ENCODE assay signal across 8 mouse cellular contexts in genomic region chr13:81641289-81642045, GRCm38 (mm10). TPM values are rescaled to one million over a fixed set of nuclear protein-coding genes. Genes with fewer than 3 reads are reported as not detected.
DNase-seq lines count a peak whose midpoint lies in the region; ATAC-seq and TF ChIP-seq lines count a peak whose summit lies in the region.

No protein-coding gene starts in this region.

- H3K27me3 ChIP-seq in heart, embryonic 11.5 days (ENCODE audit: control insufficient read depth, insufficient read depth, low read length): no peaks in the 10 kb centered on the region
- H3K27me3 ChIP-seq in hindbrain, embryonic 13.5 days: no peaks in the 10 kb centered on the region

- no peak for ATAC-seq in heart, embryonic 11.5 days (replicated peaks; ENCODE audit: insufficient number of reproducible peaks, low FRiP score, low TSS enrichment)
- ATAC-seq in erythroid progenitor cell, adult 5-6 weeks (replicated peaks; ENCODE audit: low FRiP score, poor library complexity, severe bottlenecking): peak; percentile 60
- peak; percentile 58 for ATAC-seq in hindbrain, embryonic 13.5 days (ENCODE audit: low FRiP score)

- peak overlapping the region; percentile 48; the same call in 1 of the 2 replicates for H3K4me2 ChIP-seq in heart, embryonic 11.5 days
- peak overlapping the region; percentile 52 for H3K4me2 ChIP-seq in hindbrain, embryonic 13.5 days

- no peaks in the 10 kb centered on the region for H3K9me3 ChIP-seq in heart, embryonic 11.5 days (replicated peaks; ENCODE audit: control insufficient read depth, low read length)
- H3K9me3 ChIP-seq in hindbrain, embryonic 13.5 days: no peaks in the 10 kb centered on the region

- peak; percentile 77 for TF ChIP-seq CTCF in brain, embryonic 14.5 days (IDR thresholded peaks at IDR 0.05; ENCODE audit: borderline replicate concordance, extremely low read depth, insufficient read depth, insufficient read length)

- WGBS in heart, embryonic 11.5 days (ENCODE audit: insufficient replicate concordance): 19% methylated on average over 8 of the region's 8 CpGs
- WGBS in hindbrain, embryonic 13.5 days: 5% methylated on average over 8 of the region's 8 CpGs

- H3K4me1 ChIP-seq in heart, embryonic 11.5 days (ENCODE audit: control insufficient read depth, insufficient read depth, low read length): peaks cover 8% of the 10 kb centered on the region; the same call in 1 of the 2 replicates
- no peaks in the 10 kb centered on the region; the same call in 1 of the 2 replicates for H3K4me1 ChIP-seq in hindbrain, embryonic 13.5 days (replicated peaks)

- no peak overlapping the region for H3K9ac ChIP-seq in heart, embryonic 11.5 days (ENCODE audit: low read depth, low read length)
- peak overlapping the region; percentile 58; the same call in 1 of the 2 replicates for H3K9ac ChIP-seq in hindbrain, embryonic 13.5 days

- no peak for TF ChIP-seq POLR2A in brain, embryonic 14.5 days (IDR thresholded peaks at IDR 0.05; ENCODE audit: borderline replicate concordance, extremely low read depth, insufficient read depth, insufficient read length, poor library complexity, severe bottlenecking)

- H3K27ac ChIP-seq in heart, embryonic 11.5 days (ENCODE audit: low read depth, low read length): no peak overlapping the region
- H3K27ac ChIP-seq in hindbrain, embryonic 13.5 days: peak overlapping the region; percentile 48; the same call in 1 of the 2 replicates

- H3K36me3 ChIP-seq in heart, embryonic 11.5 days (ENCODE audit: control insufficient read depth, insufficient read depth, low read length): no peaks in the 10 kb centered on the region
- no peaks in the 10 kb centered on the region for H3K36me3 ChIP-seq in hindbrain, embryonic 13.5 days

- no peak overlapping the region for H3K4me3 ChIP-seq in heart, embryonic 11.5 days (ENCODE audit: low read depth, low read length)
- peak overlapping the region; percentile 25 for H3K4me3 ChIP-seq in hindbrain, embryonic 13.5 days

- no peak for DNase-seq in heart, adult 9 months (ENCODE audit: low spot score in 2 of 2)
- peak; percentile 91 for DNase-seq in brain, embryonic 14.5 days (ENCODE audit: low read depth)
- peak; percentile 55 to 58 for DNase-seq in left cerebral cortex, postnatal 25 days (ENCODE audit: low spot score in 2 of 2)
- DNase-seq in mesoderm, embryonic 11.5 days (ENCODE audit: low read depth, low spot score): peak; percentile 76
- peak; percentile 40 to 80 for DNase-seq in spleen, postnatal 4 days (ENCODE audit: low spot score in 2 of 2)

- intact Hi-C loops in left cerebral cortex, postnatal 25 days (cut with DNase I): loop anchor here (2.0 to 10.0 kb wide), 3 partner anchors 121 to 777 kb away; no protein-coding TSS in a partner anchor

RNA-seq across cellular contexts. Expression of gene Adgrv1, which starts 8.5 kb away (rescaled TPM):
- 1.1 and 1.8 TPM in 2 replicates for polyA plus RNA-seq in heart, embryonic 11.5 days (2014; fragmentation: Nextera tagmentation; extraction: Ambion mirVana)
- polyA plus RNA-seq in brain, embryonic 14.5 days (2012; rRNA removed): 27.1 and 27.5 TPM in 2 replicates
- total RNA-seq in erythroid progenitor cell, adult 5-6 weeks (2015; ENCODE audit: low replicate concordance): not detected in 2 replicates
- not detected in 2 replicates for total RNA-seq in erythroid progenitor cell, adult 5-6 weeks (2017; ENCODE audit: low replicate concordance)
- polyA plus RNA-seq in hindbrain, embryonic 13.5 days (2015; fragmentation: Nextera tagmentation; extraction: Ambion mirVana): 19.1 and 22.0 TPM in 2 replicates
- 1 to 10 TPM; 1.4 to 1.6 TPM for total RNA-seq in left cerebral cortex, postnatal 25 days (2021)

RNA-seq across cellular contexts. Expression of gene Lysmd3, which starts 16.0 kb away (rescaled TPM):
- polyA plus RNA-seq in heart, embryonic 11.5 days (2014; fragmentation: Nextera tagmentation; extraction: Ambion mirVana): 24.6 and 27.3 TPM in 2 replicates
- 11.6 and 11.7 TPM in 2 replicates for polyA plus RNA-seq in brain, embryonic 14.5 days (2012; rRNA removed)
- 28.1 and 59.9 TPM in 2 replicates for total RNA-seq in erythroid progenitor cell, adult 5-6 weeks (2015; ENCODE audit: low replicate concordance)
- total RNA-seq in erythroid progenitor cell, adult 5-6 weeks (2017; ENCODE audit: low replicate concordance): 42.2 and 44.3 TPM in 2 replicates
- polyA plus RNA-seq in hindbrain, embryonic 13.5 days (2015; fragmentation: Nextera tagmentation; extraction: Ambion mirVana): 19.5 and 20.8 TPM in 2 replicates
- 10 to 100 TPM in 1 of 2 experiments, 1 to 10 TPM in 1; 9.4 to 10.6 TPM for total RNA-seq in left cerebral cortex, postnatal 25 days (2021)

Comparison
In these comparisons a context has a peak if more than half of its experiments do, and no peak if none do; other contexts are left out.
1. DNase-seq: peak in brain, embryonic 14.5 days (single experiment), left cerebral cortex, postnatal 25 days (2 of 2), mesoderm, embryonic 11.5 days (single experiment) and spleen, postnatal 4 days (2 of 2); none in heart, adult 9 months (0 of 2).